Mouse (Mus musculus): Measurements from ENCODE around the gene Ttyh3.

Ttyh3 gene

DNA sequence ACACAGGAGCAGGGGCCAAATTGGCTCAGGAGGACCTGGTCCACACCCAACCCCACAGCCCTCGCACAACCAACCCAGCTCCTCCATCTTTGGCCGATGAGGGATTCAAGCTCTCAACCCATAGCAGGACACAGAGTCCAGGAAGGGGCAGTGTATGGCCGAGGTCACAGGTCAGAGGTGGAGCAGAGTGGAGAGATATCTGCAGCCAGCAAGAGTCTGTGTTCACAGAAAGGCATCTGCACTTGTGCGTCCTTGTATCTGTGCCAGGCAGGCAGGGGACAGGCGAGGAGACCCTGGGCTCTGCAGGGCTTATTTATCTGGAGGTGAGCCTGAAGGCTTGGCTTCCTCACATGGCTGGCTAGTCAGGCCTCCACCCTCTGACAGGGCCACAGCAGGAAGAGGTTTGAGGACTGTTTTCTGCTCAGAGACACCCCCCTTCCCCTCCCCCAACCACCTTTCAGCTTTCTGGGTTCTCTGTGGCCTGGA lies 73.4 kb downstream of the Ttyh3 start:
- no peak for DNase-seq (ENCODE audit: low read depth, low spot score)

GRCm38 (mm10) chr5:140572611-140573010 lies 76.2 kb downstream of the Ttyh3 start:
- no peak for DNase-seq (ENCODE audit: low read depth, low spot score)

DNA sequence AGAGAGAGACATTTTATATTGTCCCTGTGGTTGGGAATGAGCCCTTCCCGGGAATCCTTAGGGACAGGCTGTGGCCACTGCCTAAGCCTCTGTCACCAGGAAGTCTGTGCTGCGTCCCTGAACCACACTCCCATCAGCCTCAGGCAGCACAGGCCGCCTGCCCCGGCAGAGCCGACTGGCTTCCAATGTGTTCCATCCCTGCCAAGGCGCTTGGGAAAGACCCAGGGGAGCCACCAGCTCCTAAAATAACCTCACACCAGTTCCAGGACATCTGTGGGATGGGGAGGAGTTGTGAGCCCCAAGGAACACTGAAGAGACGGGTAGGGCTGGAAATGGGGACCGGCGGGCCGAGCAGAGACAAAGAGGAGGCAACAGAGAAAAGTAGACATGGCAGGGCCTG lies 77.2 kb downstream of the Ttyh3 start:
- no peak for DNase-seq (ENCODE audit: low read depth, low spot score)

DNA sequence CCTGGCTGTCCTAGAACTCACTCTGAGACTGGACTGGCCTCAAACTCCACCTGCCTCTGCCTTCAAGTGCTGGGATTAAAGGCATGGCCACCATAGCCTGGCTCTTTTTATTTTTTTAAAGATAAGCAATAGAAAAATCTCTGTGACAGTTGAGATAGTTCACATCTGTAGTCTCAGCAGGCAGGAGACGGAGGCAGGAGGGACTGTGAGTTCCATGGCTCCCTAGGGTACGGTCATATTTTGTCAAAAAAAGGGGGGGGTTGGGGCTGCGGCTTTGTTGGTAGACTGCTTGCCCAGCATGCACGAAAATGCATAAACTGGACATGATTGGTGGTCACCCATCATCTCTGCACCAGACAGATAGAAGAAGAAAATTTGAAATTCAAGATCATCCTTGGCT lies 77.6 kb downstream of the Ttyh3 start:
- no peak for DNase-seq (ENCODE audit: low read depth, low spot score)
